Mouse (Mus musculus): ENCODE data around the gene Vps51.

DNA sequence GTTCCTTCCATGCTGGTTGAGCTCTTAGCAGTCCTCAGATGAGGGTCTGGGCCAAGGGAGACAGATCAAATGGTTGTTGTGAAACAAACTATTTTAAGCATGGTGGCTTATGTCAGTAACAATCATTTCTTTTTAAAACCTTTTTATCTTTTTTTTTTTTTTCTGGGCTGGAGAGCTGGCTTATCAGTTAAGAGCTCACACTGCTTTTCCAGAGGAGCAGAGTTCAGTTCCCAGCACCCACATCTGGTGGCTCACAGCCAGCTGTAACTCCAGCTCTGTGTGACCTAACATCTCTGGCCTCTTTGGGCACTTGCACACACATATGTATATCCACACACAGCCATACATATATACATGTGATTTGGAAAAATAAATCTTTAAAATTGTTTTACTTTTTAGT, 39.3 kb downstream of the Vps51 start:
- TF ChIP-seq CTCF (IDR thresholded peaks at IDR 0.05; ENCODE audit: extremely low read depth, insufficient read depth, insufficient read length, insufficient replicate concordance): no peak
- no peak for TF ChIP-seq POLR2A (IDR thresholded peaks at IDR 0.05; ENCODE audit: low read depth, low read length)

All from spleen, adult 2 months (tissue).